Comparison of ENCODE assay signal across 1 mouse cellular context in the genomic region with DNA sequence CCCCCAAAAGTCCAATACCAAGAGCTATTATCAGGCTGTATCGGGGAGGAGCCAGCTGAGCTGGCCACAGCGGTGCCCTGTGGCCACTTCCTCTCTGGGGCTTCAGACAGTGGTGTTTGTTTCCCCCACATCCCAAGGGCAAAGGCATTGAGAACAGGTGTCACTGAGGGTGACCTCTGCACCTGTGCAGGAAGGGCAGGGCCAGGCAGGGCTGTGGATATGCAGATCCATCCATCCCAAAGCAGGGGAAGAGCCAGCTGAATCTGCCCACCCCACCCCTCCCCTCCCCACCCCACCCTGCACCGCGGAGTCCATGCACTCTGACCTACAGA.
A peak's percentile ranks its signal among the peaks of the same experiment; 100 is the strongest.
TF ChIP-seq lines count a peak whose summit lies in the region.

No protein-coding gene starts in this region.

TF ChIP-seq in CH12.LX, 34 proteins besides CTCF, POLR2A, EP300 and RAD21 (continued from another document):
- TF ChIP-seq MXI1 (IDR thresholded peaks at IDR 0.05; ENCODE audit: low read depth, low read length) (peak; percentile 25; the same call in 1 of the 2 replicates), CHD1 (IDR thresholded peaks at IDR 0.05; ENCODE audit: low read depth, low read length) (no peak), USF1 (IDR thresholded peaks at IDR 0.05; ENCODE audit: low read depth, low read length) (no peak), SIN3A (IDR thresholded peaks at IDR 0.05; ENCODE audit: low read length) (peak; percentile 20), POLR2AphosphoS2 (IDR thresholded peaks at IDR 0.05; ENCODE audit: low read depth, low read length) (0 out of 2 replicates have a peak, but pooled peaks have one; percentile 32), NRF1 (IDR thresholded peaks at IDR 0.05; ENCODE audit: low read depth, low read length) (no peak), CHD2 (IDR thresholded peaks at IDR 0.05; ENCODE audit: low read length) (peak; percentile 89), E2F4 (IDR thresholded peaks at IDR 0.05; ENCODE audit: insufficient replicate concordance, low read depth, low read length) (no peak)
